13 mouse cellular contexts compared by ENCODE assay signal in genomic region chr2:71383890-71384289, GRCm38 (mm10). TPM values are rescaled to one million over a fixed set of nuclear protein-coding genes. Genes with fewer than 3 reads are reported as not detected.
DNase-seq lines count a peak whose midpoint lies in the region; ATAC-seq and TF ChIP-seq lines count a peak whose summit lies in the region.
"Had no signal": no experiment of that assay in that cellular context is flagged by ENCODE, and none has a peak within 500 bp of the region (broad histone marks: within the 10 kb centered on the region; RNA-seq: fewer than 3 reads in every experiment).

No protein-coding gene starts in this region.

- no peak overlapping the region for H3K27ac ChIP-seq in heart, embryonic 16.5 days (ENCODE audit: low read length)
- peak overlapping the region; percentile 26; the same call in 1 of the 2 replicates for H3K27ac ChIP-seq in ES-E14 (ENCODE audit: insufficient read depth, low read depth, low read length, poor library complexity, severe bottlenecking)
- no peak overlapping the region for H3K27ac ChIP-seq in limb, embryonic 10.5 days

- DNase-seq in heart, postnatal 4 days = no peak
- no peak for DNase-seq in ES-E14 (ENCODE audit: low read depth, low spot score)
- no peak for DNase-seq in limb, embryonic 10.5 days (ENCODE audit: low spot score)
- DNase-seq in c-Kit-positive CD71-positive TER-119-positive erythroid progenitor cells, embryonic 14.5 days (ENCODE audit: low spot score) = no peak
- no peak for DNase-seq in right cerebral cortex, adult 2 months (ENCODE audit: low spot score in 2 of 2)
- DNase-seq in testis, postnatal 14 days (ENCODE audit: low spot score) = no peak
- DNase-seq: adrenal gland, postnatal 25 days; right cerebral cortex, postnatal 25 days had no signal

- H3K4me1 ChIP-seq in heart, embryonic 16.5 days (ENCODE audit: control insufficient read depth, insufficient read depth, low read length) = peaks cover 2% of the 10 kb centered on the region; the same call in 1 of the 2 replicates
- H3K4me1 ChIP-seq in E14TG2a.4 (replicated peaks; ENCODE audit: low read depth, low read length) = peaks cover 51% of the 10 kb centered on the region
- H3K4me1 ChIP-seq in ES-E14 (ENCODE audit: control insufficient read depth in 2 of 2, insufficient read depth in 2 of 2, low read length in 2 of 2, poor library complexity in 1 of 2) = peaks cover under 1 to 14% of the 10 kb centered on the region in 2 experiments; a peak in 3 of 4 replicates
- H3K4me1 ChIP-seq in limb, embryonic 10.5 days = peaks cover 9% of the 10 kb centered on the region

- no peak overlapping the region for H3K9ac ChIP-seq in heart, embryonic 16.5 days (ENCODE audit: low read length)
- H3K9ac ChIP-seq in ES-E14 (ENCODE audit: insufficient read depth, low read depth, low read length, poor library complexity, severe bottlenecking) = peak overlapping the region; percentile 38; the same call in 1 of the 2 replicates

- peak overlapping the region; percentile 32; the same call in 1 of the 2 replicates for H3K4me2 ChIP-seq in heart, embryonic 16.5 days (ENCODE audit: low read depth, low read length)
- H3K4me2 ChIP-seq: midbrain, embryonic 11.5 days had no signal

- no peaks in the 10 kb centered on the region for H3K36me3 ChIP-seq in heart, embryonic 16.5 days (ENCODE audit: control insufficient read depth, insufficient read depth)
- H3K36me3 ChIP-seq in E14TG2a.4 (ENCODE audit: insufficient read depth, low read length) = no peaks in the 10 kb centered on the region
- H3K36me3 ChIP-seq in ES-E14 (ENCODE audit: control insufficient read depth, insufficient read depth, low read length, poor library complexity, severe bottlenecking) = no peaks in the 10 kb centered on the region
- H3K36me3 ChIP-seq in limb, embryonic 10.5 days = no peaks in the 10 kb centered on the region

- H3K27me3 ChIP-seq in heart, embryonic 16.5 days (ENCODE audit: control insufficient read depth, insufficient read depth, low read length) = no peaks in the 10 kb centered on the region
- no peaks in the 10 kb centered on the region for H3K27me3 ChIP-seq in E14TG2a.4 (ENCODE audit: insufficient read depth, low read length)
- H3K27me3 ChIP-seq in limb, embryonic 10.5 days (ENCODE audit: low read depth, poor library complexity, severe bottlenecking) = no peaks in the 10 kb centered on the region

- WGBS in heart, embryonic 16.5 days = 38% methylated on average over 11 of the region's 11 CpGs
- WGBS in limb, embryonic 10.5 days = 34% methylated on average over 11 of the region's 11 CpGs

- ATAC-seq in heart, embryonic 16.5 days (replicated peaks; ENCODE audit: extremely low read depth, insufficient read depth, low FRiP score) = no peak
- ATAC-seq: CD4-positive, CD25-positive, alpha-beta regulatory T cell, adult 4 months had no signal

- no peak for TF ChIP-seq CTCF in E14TG2a.4 (conservative IDR thresholded peaks at IDR 0.05; ENCODE audit: low read length)

- H3K4me3 ChIP-seq in heart, embryonic 16.5 days (ENCODE audit: low read length) = no peak overlapping the region
- H3K4me3 ChIP-seq in E14TG2a.4 (replicated peaks; ENCODE audit: low read length) = peak overlapping the region; percentile 61
- H3K4me3 ChIP-seq in ES-E14 (ENCODE audit: insufficient read depth in 1 of 2, low read depth in 1 of 2, low read length in 2 of 2, poor library complexity in 1 of 2, severe bottlenecking in 1 of 2) = peak overlapping the region; percentile 26 to 54; a peak in 3 of 4 replicates
- 0 out of 2 replicates have a peak overlapping the region, but pooled peaks have one; percentile 23 for H3K4me3 ChIP-seq in limb, embryonic 10.5 days
- H3K4me3 ChIP-seq: erythroblast, embryonic 14.5 days had no signal

- in situ Hi-C loops in ES-E14 (cut with MboI; ENCODE audit: low sequenced_read_pairs in 2 of 2, unreplicated experiment in 2 of 2) = no loop called here

- no peaks in the 10 kb centered on the region for H3K9me3 ChIP-seq in heart, embryonic 16.5 days (replicated peaks; ENCODE audit: control insufficient read depth, low read length)
- H3K9me3 ChIP-seq in E14TG2a.4 (ENCODE audit: low read length) (no peaks in the 10 kb centered on the region), ES-E14 (ENCODE audit: control insufficient read depth, insufficient read depth, low read depth, low read length) (no peaks in the 10 kb centered on the region)
- no peaks in the 10 kb centered on the region for H3K9me3 ChIP-seq in limb, embryonic 10.5 days (replicated peaks)

TF ChIP-seq in ES-E14, 5 proteins besides CTCF, POLR2A, EP300 and RAD21:
- TF ChIP-seq ZC3H11A (IDR thresholded peaks at IDR 0.05; ENCODE audit: borderline replicate concordance, low read depth, low read length) (no peak), HCFC1 (IDR thresholded peaks at IDR 0.05; ENCODE audit: borderline replicate concordance, insufficient read depth, low read length) (no peak), ZNF384 (IDR thresholded peaks at IDR 0.05; ENCODE audit: low read depth, low read length) (no peak), CHD2 (IDR thresholded peaks at IDR 0.05; ENCODE audit: low read depth, low read length) (no peak), MAFK (IDR thresholded peaks at IDR 0.05; ENCODE audit: insufficient read depth, low read depth, low read length) (no peak)

RNA-seq across cellular contexts. Expression of gene Hat1, which starts 4.9 kb away (rescaled TPM):
- 106 and 121 TPM in 2 replicates for polyA plus RNA-seq in heart, embryonic 16.5 days (2015; fragmentation: Nextera tagmentation; extraction: Ambion mirVana)
- 10 to 100 TPM; 75.3 to 76.0 TPM for total RNA-seq in heart, postnatal 4 days (2021)
- 210 and 242 TPM in 2 replicates for total RNA-seq in ES-E14 (2012; rRNA removed)
- 176 and 190 TPM in 2 replicates for polyA plus RNA-seq in limb, embryonic 10.5 days (2016; fragmentation: Nextera tagmentation; extraction: Ambion mirVana)

RNA-seq across cellular contexts. Expression of gene Slc25a12, which starts 16.3 kb away (rescaled TPM):
- 126 TPM in 2 replicates for polyA plus RNA-seq in heart, embryonic 16.5 days (2015; fragmentation: Nextera tagmentation; extraction: Ambion mirVana)
- total RNA-seq in heart, postnatal 4 days (2021) = 100 to 1,000 TPM; 175 to 176 TPM
- total RNA-seq in ES-E14 (2012; rRNA removed) = 42.6 and 44.2 TPM in 2 replicates
- polyA plus RNA-seq in limb, embryonic 10.5 days (2016; fragmentation: Nextera tagmentation; extraction: Ambion mirVana) = 26.1 and 29.6 TPM in 2 replicates
